In the genomic region with DNA sequence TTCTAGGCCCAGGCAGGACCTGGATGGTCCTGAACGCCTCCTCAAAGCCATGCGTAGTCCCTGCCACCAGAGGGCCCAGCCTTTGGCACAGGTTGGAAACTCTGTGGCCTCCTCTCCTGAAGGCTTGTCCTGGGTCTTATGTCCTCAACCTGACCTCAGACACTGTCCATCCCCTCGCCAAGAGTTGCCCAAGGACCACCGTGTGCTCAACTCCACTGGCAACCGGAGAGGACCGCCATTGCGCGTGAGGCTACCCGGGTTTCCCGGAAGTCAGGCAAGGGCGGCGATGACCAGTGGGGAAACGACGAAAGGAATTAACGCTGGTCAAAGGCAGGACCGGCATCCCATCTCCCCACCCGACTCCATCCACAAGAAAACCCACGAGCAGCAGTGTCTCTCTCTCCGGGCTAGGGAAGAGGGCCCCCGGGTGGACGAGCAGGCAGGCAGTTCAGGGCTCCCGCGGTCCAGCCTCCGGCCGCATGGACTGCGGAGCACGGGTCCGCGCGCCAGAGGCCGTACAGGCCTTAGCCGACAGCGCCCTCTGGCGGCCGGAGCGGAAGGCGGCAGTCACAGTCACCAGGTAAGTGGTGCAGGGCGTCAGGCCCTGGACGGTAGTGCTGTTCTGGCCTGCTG, we compare ENCODE assay signal across 8 mouse cellular contexts. TPM values are rescaled to one million over a fixed set of nuclear protein-coding genes. Genes with fewer than 3 reads are reported as not detected.
DNase-seq lines count a peak whose midpoint lies in the region; ATAC-seq and TF ChIP-seq lines count a peak whose summit lies in the region.

No protein-coding gene starts in this region.

- H3K4me3 ChIP-seq in G1E (ENCODE audit: low read depth, low read length): peak overlapping the region; percentile 77
- H3K4me3 ChIP-seq in cerebellum, adult 2 months (replicated peaks; ENCODE audit: insufficient read depth, low read depth, low read length): peak overlapping the region; percentile 62
- peak overlapping the region; percentile 57 for H3K4me3 ChIP-seq in hindbrain, embryonic 10.5 days
- peak overlapping the region; percentile 53 for H3K4me3 ChIP-seq in lung, embryonic 16.5 days (ENCODE audit: low read length)

- peak; percentile 89 for DNase-seq in G1E (ENCODE audit: low spot score)
- peak; percentile 94 to 97 for DNase-seq in cerebellum, adult 2 months
- peak; percentile 88 for DNase-seq in forelimb bud, embryonic 11.5 days (ENCODE audit: low read depth, low spot score)
- DNase-seq in hindbrain, embryonic 10.5 days (ENCODE audit: low spot score): peak; percentile 91
- DNase-seq in layer of hippocampus, adult 9-10 months (ENCODE audit: low spot score): peak; percentile 82
- DNase-seq in ovary, adult 18-20 months (ENCODE audit: low spot score): peak; percentile 75
- DNase-seq in thymus, postnatal 0 days (ENCODE audit: low spot score): peak; percentile 74

- peaks cover 38% of the 10 kb centered on the region for H3K27me3 ChIP-seq in G1E (ENCODE audit: insufficient read depth, low read length)
- H3K27me3 ChIP-seq in cerebellum, adult 2 months (ENCODE audit: control insufficient read depth, insufficient read depth, low read length): no peaks in the 10 kb centered on the region
- peaks cover 47% of the 10 kb centered on the region for H3K27me3 ChIP-seq in hindbrain, embryonic 10.5 days (ENCODE audit: insufficient read depth, poor library complexity, severe bottlenecking)
- peaks cover 17% of the 10 kb centered on the region for H3K27me3 ChIP-seq in lung, embryonic 16.5 days (ENCODE audit: control insufficient read depth, insufficient read depth, low read depth, low read length)

- peak; percentile 97 for TF ChIP-seq CTCF in G1E (IDR thresholded peaks at IDR 0.05; ENCODE audit: low read depth, low read length)
- peak; percentile 93 for TF ChIP-seq CTCF in cerebellum, adult 2 months (IDR thresholded peaks at IDR 0.05; ENCODE audit: borderline replicate concordance, insufficient read depth, low read depth, low read length)

- peak overlapping the region; percentile 75 for H3K9ac ChIP-seq in lung, embryonic 16.5 days (ENCODE audit: low read length)

- peaks cover 35% of the 10 kb centered on the region for H3K4me1 ChIP-seq in G1E (ENCODE audit: insufficient read depth, low read depth, low read length)
- peaks cover 10% of the 10 kb centered on the region for H3K4me1 ChIP-seq in cerebellum, adult 2 months (ENCODE audit: control insufficient read depth, insufficient read depth, low read length)
- H3K4me1 ChIP-seq in hindbrain, embryonic 10.5 days (replicated peaks): peaks cover 45% of the 10 kb centered on the region
- H3K4me1 ChIP-seq in lung, embryonic 16.5 days (replicated peaks; ENCODE audit: control insufficient read depth, insufficient read depth, low read length): peaks cover 19% of the 10 kb centered on the region

- H3K4me2 ChIP-seq in lung, embryonic 16.5 days (ENCODE audit: low read depth, low read length): peak overlapping the region; percentile 74

- peak; percentile 76 for ATAC-seq in G1E (ENCODE audit: extremely low read depth, insufficient number of reproducible peaks, low FRiP score, poor library complexity, severe bottlenecking)
- ATAC-seq in lung, embryonic 16.5 days (ENCODE audit: low read depth): peak; percentile 91

- under 1% methylated on average over 39 of the region's 39 CpGs for WGBS in cerebellum, adult 2 months
- WGBS in hindbrain, embryonic 10.5 days: under 1% methylated on average over 39 of the region's 39 CpGs
- whole genome bisulfite sequencing in lung, embryonic 16.5 days: 1% methylated on average over 39 of the region's 39 CpGs

- peak; percentile 62 for TF ChIP-seq POLR2A in cerebellum, adult 2 months (IDR thresholded peaks at IDR 0.05; ENCODE audit: borderline replicate concordance, insufficient read depth, low read length)

- peaks cover 16% of the 10 kb centered on the region for H3K36me3 ChIP-seq in G1E (replicated peaks)
- H3K36me3 ChIP-seq in hindbrain, embryonic 10.5 days: no peaks in the 10 kb centered on the region
- no peaks in the 10 kb centered on the region for H3K36me3 ChIP-seq in lung, embryonic 16.5 days (ENCODE audit: control insufficient read depth, insufficient read depth, low read length)

- H3K27ac ChIP-seq in cerebellum, adult 2 months (ENCODE audit: insufficient read depth, low read length): peak overlapping the region; percentile 74
- H3K27ac ChIP-seq in hindbrain, embryonic 10.5 days: peak overlapping the region; percentile 89
- peak overlapping the region; percentile 30; the same call in 1 of the 2 replicates for H3K27ac ChIP-seq in lung, embryonic 16.5 days (ENCODE audit: low read length)

- H3K9me3 ChIP-seq in G1E (replicated peaks): no peaks in the 10 kb centered on the region
- no peaks in the 10 kb centered on the region for H3K9me3 ChIP-seq in hindbrain, embryonic 10.5 days
- no peaks in the 10 kb centered on the region for H3K9me3 ChIP-seq in lung, embryonic 16.5 days (ENCODE audit: control insufficient read depth, low read length)

RNA-seq across cellular contexts. Expression of a gene that starts 4.5 kb away (rescaled TPM):
- 0.39 and 0.68 TPM in 2 replicates for total RNA-seq in G1E (2014; fragmentation: Nextera tagmentation)
- 0.93 and 1.0 TPM in 2 replicates for total RNA-seq in G1E (2017)
- 0.09 and 0.10 TPM in 2 replicates for polyA plus RNA-seq in G1E (2012)
- polyA plus RNA-seq in cerebellum, adult 2 months (2012; rRNA removed): 33.8 and 35.4 TPM in 2 replicates
- polyA plus RNA-seq in hindbrain, embryonic 10.5 days (2016; fragmentation: Nextera tagmentation; extraction: Ambion mirVana): 13.4 and 14.0 TPM in 2 replicates
- polyA plus RNA-seq in lung, embryonic 16.5 days (2015; fragmentation: Nextera tagmentation; extraction: Ambion mirVana): 7.5 and 8.6 TPM in 2 replicates
- polyA plus RNA-seq in thymus, postnatal 0 days (2015; fragmentation: Nextera tagmentation; extraction: Ambion mirVana): 8.6 and 9.0 TPM in 2 replicates

RNA-seq across cellular contexts. Expression of a gene that starts 9.1 kb away (rescaled TPM):
- 43.2 and 64.6 TPM in 2 replicates for total RNA-seq in G1E (2014; fragmentation: Nextera tagmentation)
- total RNA-seq in G1E (2017): 58.8 and 61.5 TPM in 2 replicates
- 65.7 and 70.7 TPM in 2 replicates for polyA plus RNA-seq in G1E (2012)
- polyA plus RNA-seq in cerebellum, adult 2 months (2012; rRNA removed): 114 and 123 TPM in 2 replicates
- polyA plus RNA-seq in hindbrain, embryonic 10.5 days (2016; fragmentation: Nextera tagmentation; extraction: Ambion mirVana): 110 and 124 TPM in 2 replicates
- polyA plus RNA-seq in lung, embryonic 16.5 days (2015; fragmentation: Nextera tagmentation; extraction: Ambion mirVana): 68.4 and 73.3 TPM in 2 replicates
- polyA plus RNA-seq in thymus, postnatal 0 days (2015; fragmentation: Nextera tagmentation; extraction: Ambion mirVana): 61.6 and 63.9 TPM in 2 replicates

RNA-seq across cellular contexts. Expression of a gene that starts 15.7 kb away (rescaled TPM):
- total RNA-seq in G1E (2014; fragmentation: Nextera tagmentation) (not detected in 2 replicates), G1E (2017) (0.05 and 0.06 TPM in 2 replicates)
- 0.01 TPM in 1 of 2 replicates, not detected in the other for polyA plus RNA-seq in G1E (2012)
- polyA plus RNA-seq in cerebellum, adult 2 months (2012; rRNA removed): 61.7 and 81.7 TPM in 2 replicates
- 0.31 and 0.67 TPM in 2 replicates for polyA plus RNA-seq in hindbrain, embryonic 10.5 days (2016; fragmentation: Nextera tagmentation; extraction: Ambion mirVana)
- 0.15 and 0.21 TPM in 2 replicates for polyA plus RNA-seq in lung, embryonic 16.5 days (2015; fragmentation: Nextera tagmentation; extraction: Ambion mirVana)
- 0.05 and 0.21 TPM in 2 replicates for polyA plus RNA-seq in thymus, postnatal 0 days (2015; fragmentation: Nextera tagmentation; extraction: Ambion mirVana)

RNA-seq across cellular contexts. Expression of a gene that starts 20.2 kb away (rescaled TPM):
- total RNA-seq in G1E (2014; fragmentation: Nextera tagmentation) (not detected in 2 replicates), G1E (2017) (not detected in 2 replicates)
- polyA plus RNA-seq in G1E (2012): not detected in 2 replicates
- 0.13 and 0.16 TPM in 2 replicates for polyA plus RNA-seq in cerebellum, adult 2 months (2012; rRNA removed)
- polyA plus RNA-seq in hindbrain, embryonic 10.5 days (2016; fragmentation: Nextera tagmentation; extraction: Ambion mirVana): 0.18 TPM in 1 of 2 replicates, not detected in the other
- polyA plus RNA-seq in lung, embryonic 16.5 days (2015; fragmentation: Nextera tagmentation; extraction: Ambion mirVana): 0.69 and 1.0 TPM in 2 replicates
- 0.23 and 0.42 TPM in 2 replicates for polyA plus RNA-seq in thymus, postnatal 0 days (2015; fragmentation: Nextera tagmentation; extraction: Ambion mirVana)

RNA-seq across cellular contexts. Expression of a gene that starts 32.7 kb away (rescaled TPM):
- 86.3 and 97.2 TPM in 2 replicates for total RNA-seq in G1E (2014; fragmentation: Nextera tagmentation)
- 85.3 and 124 TPM in 2 replicates for total RNA-seq in G1E (2017)
- 15.1 and 17.9 TPM in 2 replicates for polyA plus RNA-seq in G1E (2012)
- polyA plus RNA-seq in cerebellum, adult 2 months (2012; rRNA removed): 109 TPM in 2 replicates
- 252 and 253 TPM in 2 replicates for polyA plus RNA-seq in hindbrain, embryonic 10.5 days (2016; fragmentation: Nextera tagmentation; extraction: Ambion mirVana)
- 177 and 194 TPM in 2 replicates for polyA plus RNA-seq in lung, embryonic 16.5 days (2015; fragmentation: Nextera tagmentation; extraction: Ambion mirVana)
- 283 and 286 TPM in 2 replicates for polyA plus RNA-seq in thymus, postnatal 0 days (2015; fragmentation: Nextera tagmentation; extraction: Ambion mirVana)

Comparison
In these comparisons a context has a peak if more than half of its experiments do, and no peak if none do; other contexts are left out.
1. Peak in every context shown above with its lines: DNase-seq, ATAC-seq, H3K4me3 ChIP-seq and H3K27ac ChIP-seq.
2. H3K27ac ChIP-seq: peak in every context shown above with its lines; median percentile 89 in hindbrain, embryonic 10.5 days; 74 in cerebellum, adult 2 months; 30 in lung, embryonic 16.5 days.
3. RNA of a gene that starts 15.7 kb away (polyA plus RNA-seq): 61.7 to 81.7 TPM in cerebellum, adult 2 months; 0.31 to 0.67 TPM in hindbrain, embryonic 10.5 days, 0.15 to 0.21 TPM in lung, embryonic 16.5 days, 0.05 to 0.21 TPM in thymus, postnatal 0 days and 0.01 TPM in G1E; every median in the first group is over 10 times any median in the second.